Mouse (Mus musculus) embryonic facial prominence, embryonic 10.5 days (tissue): Measurements from ENCODE around the gene Spns1. TPM values are rescaled to one million over a fixed set of nuclear protein-coding genes. Genes with fewer than 3 reads are reported as not detected.
"Not testable (repeated sequence)": the region's sequence is repeated elsewhere in the genome, so short reads cannot be mapped to it uniquely, and the experiment has no call there.

Source experiments
- DNase-seq: peaks from one replicate; pipeline ENCODE4 v3.0.0-alpha.2; 2017; ENCODE audit warnings: low spot score
- H3K27ac ChIP-seq: fragments of 300-500 bp; sonication (generic); replicated peaks from 2 replicates; pipeline ENCODE4 v1.5.1; 2016; ENCODE audit warnings: mild to moderate bottlenecking
- H3K27me3 ChIP-seq: fragments of 300-500 bp; sonication (generic); replicated peaks from 2 replicates; pipeline ENCODE4 v1.6.1; 2016; ENCODE audit warnings: low read depth, mild to moderate bottlenecking; ENCODE audit not compliant: poor library complexity, severe bottlenecking
- H3K36me3 ChIP-seq: fragments of 300-500 bp; sonication (generic); replicated peaks from 2 replicates; pipeline ENCODE4 v1.6.1; 2016; ENCODE audit warnings: mild to moderate bottlenecking, moderate library complexity
- H3K4me1 ChIP-seq: fragments of 300-500 bp; sonication (generic); 2 replicates; pipeline ENCODE4 v1.6.1; 2016
- H3K4me3 ChIP-seq: fragments of 300-500 bp; sonication (generic); 2 replicates; pipeline ENCODE4 v1.5.1; 2016; ENCODE audit warnings: mild to moderate bottlenecking, moderate library complexity
- H3K9me3 ChIP-seq: fragments of 300-500 bp; sonication (generic); 2 replicates; pipeline ENCODE4 v1.6.1; 2016; ENCODE audit warnings: mild to moderate bottlenecking
- WGBS: fragments of 180-500 bp; shearing (Covaris S2); methylation state at CpG from one replicate; pipeline ENCODE4 v1.1.7; 2016; 5-methylcytosine and 5-hydroxymethylcytosine counted together
- polyA plus RNA-seq: library from polyadenylated mRNA; unstranded; fragments of >200 nt; fragmentation: Nextera tagmentation; extraction: Ambion mirVana; gene quantifications from 2 replicates; pipeline ENCODE4 v1.2.1, GENCODE M21; 2016

Spns1 gene
- polyA plus RNA-seq, 1 experiment from 2014 or later, result 63.6 TPM

- 74% methylated on average over 8 of the region's 8 CpGs for WGBS
- H3K27ac ChIP-seq, result no peak overlapping the region
- H3K36me3 ChIP-seq, result no peaks in the 10 kb centered on the region
- H3K27me3 ChIP-seq, result no peaks in the 10 kb centered on the region
- peaks cover 8% of the 10 kb centered on the region for H3K4me1 ChIP-seq
- no peaks in the 10 kb centered on the region for H3K9me3 ChIP-seq
- DNase-seq, result no peak
- H3K4me3 ChIP-seq, result no peak overlapping the region
Observed at GRCm38 (mm10) chr7:126348293-126348692, 29.0 kb downstream of the Spns1 start.

GRCm38 (mm10) chr7:126347098-126347497 is 30.2 kb downstream of the Spns1 start:
- no peak for DNase-seq
- 50% methylated on average over 1 of the region's 1 CpGs for WGBS
- no peaks in the 10 kb centered on the region for H3K36me3 ChIP-seq
- no peaks in the 10 kb centered on the region for H3K27me3 ChIP-seq
- peaks cover 8% of the 10 kb centered on the region for H3K4me1 ChIP-seq
- H3K27ac ChIP-seq, result no peak overlapping the region
- H3K4me3 ChIP-seq, result no peak overlapping the region
- no peaks in the 10 kb centered on the region for H3K9me3 ChIP-seq

- WGBS, result 53% methylated on average over 3 of the region's 3 CpGs
- Histone ChIP-seq H3K27me3 (no peaks in the 10 kb centered on the region), H3K4me3 (no peak overlapping the region), H3K36me3 (no peaks in the 10 kb centered on the region), H3K27ac (no peak overlapping the region), H3K4me1 (peaks cover 8% of the 10 kb centered on the region), H3K9me3 (no peaks in the 10 kb centered on the region)
- DNase-seq, result no peak
Observed at GRCm38 (mm10) chr7:126345969-126346368, 31.3 kb downstream of the Spns1 start.

GRCm38 (mm10) chr7:126345557-126345956 is 31.7 kb downstream of the Spns1 start:
- Histone ChIP-seq H3K9me3 (no peaks in the 10 kb centered on the region), H3K27ac (no peak overlapping the region), H3K36me3 (no peaks in the 10 kb centered on the region), H3K4me3 (no peak overlapping the region), H3K27me3 (no peaks in the 10 kb centered on the region), H3K4me1 (peaks cover 8% of the 10 kb centered on the region)
- DNase-seq, result no peak
- WGBS, result 72% methylated on average over 3 of the region's 3 CpGs

- Histone ChIP-seq H3K27me3 (no peaks in the 10 kb centered on the region), H3K4me1 (peaks cover 8% of the 10 kb centered on the region), H3K27ac (no peak overlapping the region), H3K9me3 (no peaks in the 10 kb centered on the region), H3K36me3 (no peaks in the 10 kb centered on the region), H3K4me3 (no peak overlapping the region)
- DNase-seq, result no peak
- 57% methylated on average over 6 of the region's 6 CpGs for WGBS
Observed at GRCm38 (mm10) chr7:126340896-126341295, 36.4 kb downstream of the Spns1 start.

- Histone ChIP-seq H3K27me3 (no peaks in the 10 kb centered on the region), H3K27ac (no peak overlapping the region), H3K4me1 (peaks cover 8% of the 10 kb centered on the region), H3K36me3 (no peaks in the 10 kb centered on the region), H3K9me3 (no peaks in the 10 kb centered on the region), H3K4me3 (no peak overlapping the region)
- 80% methylated on average over 6 of the region's 6 CpGs for WGBS
- DNase-seq, result no peak
Observed at GRCm38 (mm10) chr7:126340206-126340618, 37.0 kb downstream of the Spns1 start.

GRCm38 (mm10) chr7:126339521-126339971 is 37.7 kb downstream of the Spns1 start:
- 87% methylated on average over 8 of the region's 8 CpGs for WGBS
- H3K36me3 ChIP-seq, result no peaks in the 10 kb centered on the region
- H3K27ac ChIP-seq, result no peak overlapping the region
- no peaks in the 10 kb centered on the region for H3K9me3 ChIP-seq
- H3K4me3 ChIP-seq, result no peak overlapping the region
- no peak for DNase-seq
- no peaks in the 10 kb centered on the region for H3K27me3 ChIP-seq
- H3K4me1 ChIP-seq, result peaks cover 2% of the 10 kb centered on the region

GRCm38 (mm10) chr7:126338906-126339305 is 38.3 kb downstream of the Spns1 start:
- no peaks in the 10 kb centered on the region for H3K4me1 ChIP-seq
- no peaks in the 10 kb centered on the region for H3K27me3 ChIP-seq
- no peak overlapping the region for H3K27ac ChIP-seq
- no peak for DNase-seq
- no peaks in the 10 kb centered on the region for H3K36me3 ChIP-seq
- 85% methylated on average over 8 of the region's 8 CpGs for WGBS
- no peak overlapping the region for H3K4me3 ChIP-seq
- H3K9me3 ChIP-seq, result no peaks in the 10 kb centered on the region

- Histone ChIP-seq H3K36me3 (no peaks in the 10 kb centered on the region), H3K4me1 (no peaks in the 10 kb centered on the region), H3K27me3 (no peaks in the 10 kb centered on the region), H3K27ac (no peak overlapping the region), H3K9me3 (no peaks in the 10 kb centered on the region), H3K4me3 (no peak overlapping the region)
- WGBS, result 93% methylated on average over 1 of the region's 1 CpGs
- DNase-seq, result no peak
Observed at GRCm38 (mm10) chr7:126335556-126335955, 41.7 kb downstream of the Spns1 start.

- Histone ChIP-seq H3K4me3 (no peak overlapping the region), H3K4me1 (no peaks in the 10 kb centered on the region), H3K27me3 (no peaks in the 10 kb centered on the region), H3K36me3 (no peaks in the 10 kb centered on the region), H3K9me3 (no peaks in the 10 kb centered on the region), H3K27ac (no peak overlapping the region)
- 81% methylated on average over 3 of the region's 3 CpGs for WGBS
- DNase-seq, result no peak
Observed at GRCm38 (mm10) chr7:126332691-126333090, 44.6 kb downstream of the Spns1 start.

GRCm38 (mm10) chr7:126330693-126331092 is 46.6 kb downstream of the Spns1 start:
- H3K4me3 ChIP-seq, result no peak overlapping the region
- H3K4me1 ChIP-seq, result no peaks in the 10 kb centered on the region
- 55% methylated on average over 2 of the region's 2 CpGs for WGBS
- DNase-seq, result no peak
- H3K27me3 ChIP-seq, result no peaks in the 10 kb centered on the region
- no peak overlapping the region for H3K27ac ChIP-seq
- no peaks in the 10 kb centered on the region for H3K9me3 ChIP-seq
- H3K36me3 ChIP-seq, result no peaks in the 10 kb centered on the region

GRCm38 (mm10) chr7:126329907-126330645 is 47.2 kb downstream of the Spns1 start:
- H3K36me3 ChIP-seq, result no peaks in the 10 kb centered on the region
- H3K27ac ChIP-seq, result no peak overlapping the region
- 0 out of 2 replicates have a peak, but pooled peaks cover 4% of the 10 kb centered on the region for H3K27me3 ChIP-seq
- H3K4me3 ChIP-seq, result no peak overlapping the region
- DNase-seq, result no peak
- H3K9me3 ChIP-seq, result no peaks in the 10 kb centered on the region
- H3K4me1 ChIP-seq, result peaks cover 2% of the 10 kb centered on the region; the same call in 1 of the 2 replicates
- 89% methylated on average over 9 of the region's 9 CpGs for WGBS

- not testable (repeated sequence) for H3K36me3 ChIP-seq, H3K4me3 ChIP-seq, H3K9me3 ChIP-seq, H3K4me1 ChIP-seq, DNase-seq, H3K27ac ChIP-seq
- WGBS, result 89% methylated on average over 5 of the region's 6 CpGs
- H3K27me3 ChIP-seq, result 0 out of 2 replicates have a peak, but pooled peaks cover 13% of the 10 kb centered on the region
Observed at GRCm38 (mm10) chr7:126328848-126329247, 48.4 kb downstream of the Spns1 start.
